Mouse (Mus musculus): Measurements from ENCODE around the gene Itgav.

Gene Itgav

GRCm38 (mm10) chr2:83754306-83754837 lies 30.2 kb downstream of the Itgav start:
- no peak for DNase-seq

- DNase-seq: no peak
These were observed 34.5 kb downstream of the Itgav start for GRCm38 (mm10) chr2:83758606-83759215.

- DNase-seq: no peak
These were observed 35.0 kb downstream of the Itgav start for GRCm38 (mm10) chr2:83759216-83759648.

- no peak for DNase-seq
These were observed 35.5 kb downstream of the Itgav start for GRCm38 (mm10) chr2:83759667-83760066.

GRCm38 (mm10) chr2:83760112-83760511 lies 35.9 kb downstream of the Itgav start:
- DNase-seq: no peak

GRCm38 (mm10) chr2:83761506-83761905 lies 37.3 kb downstream of the Itgav start:
- DNase-seq: no peak

- no peak for DNase-seq
These were observed 38.1 kb downstream of the Itgav start for GRCm38 (mm10) chr2:83762106-83762855.

- DNase-seq: no peak
These were observed 41.9 kb downstream of the Itgav start for GRCm38 (mm10) chr2:83766058-83766457.

GRCm38 (mm10) chr2:83766878-83767277 lies 42.7 kb downstream of the Itgav start:
- DNase-seq: no peak

GRCm38 (mm10) chr2:83768311-83769047 lies 44.3 kb downstream of the Itgav start:
- no peak for DNase-seq

- DNase-seq: peak; percentile 42 to 72
These were observed 47.1 kb downstream of the Itgav start for GRCm38 (mm10) chr2:83771155-83771812.

- no peak for DNase-seq
These were observed 67.3 kb downstream of the Itgav start for GRCm38 (mm10) chr2:83791330-83792073.

- DNase-seq: no peak
These were observed 67.9 kb downstream of the Itgav start for GRCm38 (mm10) chr2:83792102-83792501.

GRCm38 (mm10) chr2:83795766-83796165 lies 71.6 kb downstream of the Itgav start:
- no peak for DNase-seq

- DNase-seq: no peak
These were observed 73.8 kb downstream of the Itgav start for GRCm38 (mm10) chr2:83797902-83798497.

GRCm38 (mm10) chr2:83812483-83813272 lies 88.5 kb downstream of the Itgav start, which contains the start of gene Fam171b:
Gene Fam171b (plus strand): TSS chr2:83812636.
- peak; percentile 64 to 71 for DNase-seq

GRCm38 (mm10) chr2:83813273-83813892 lies 89.2 kb downstream of the Itgav start:
- DNase-seq: no peak

GRCm38 (mm10) chr2:83814009-83814408 lies 89.8 kb downstream of the Itgav start:
- DNase-seq: no peak

- DNase-seq: no peak
These were observed 92.0 kb downstream of the Itgav start for GRCm38 (mm10) chr2:83816147-83816546.

- no peak for DNase-seq
These were observed 101.0 kb downstream of the Itgav start for GRCm38 (mm10) chr2:83825161-83825560.
